Mouse (Mus musculus): ENCODE results near the gene Pdlim7. TPM values are rescaled to one million over a fixed set of nuclear protein-coding genes. Genes with fewer than 3 reads are reported as not detected.
A peak's percentile ranks its signal among the peaks of the same experiment; 100 is the strongest.

Gene Pdlim7
- polyA plus RNA-seq, 1 experiment: 89.6 TPM

- Histone ChIP-seq H3K27ac (ENCODE audit: control insufficient read depth, insufficient read depth, low read depth, low read length, poor library complexity) (peak overlapping the region; percentile 79), H3K4me3 (replicated peaks; ENCODE audit: control insufficient read depth, low read depth, low read length) (peak overlapping the region; percentile 33), H3K4me1 (ENCODE audit: control insufficient read depth, insufficient read depth, low read length) (peaks cover 14% of the 10 kb centered on the region; the same call in 1 of the 2 replicates)
- TF ChIP-seq POLR2A (IDR thresholded peaks at IDR 0.05; ENCODE audit: borderline replicate concordance, control insufficient read depth, low read depth, low read length) (peak; percentile 77; the same call in 1 of the 2 replicates), CTCF (IDR thresholded peaks at IDR 0.05; ENCODE audit: control insufficient read depth, insufficient read depth, low read length) (no peak)
- WGBS: 40% methylated on average over 17 of the region's 17 CpGs
Observed at GRCm38 (mm10) chr13:55449679-55450441, 63.6 kb downstream of the Pdlim7 start.

GRCm38 (mm10) chr13:55449205-55449604 is 64.3 kb downstream of the Pdlim7 start:
- Histone ChIP-seq H3K4me3 (replicated peaks; ENCODE audit: control insufficient read depth, low read depth, low read length) (peak overlapping the region; percentile 33), H3K27ac (ENCODE audit: control insufficient read depth, insufficient read depth, low read depth, low read length, poor library complexity) (peak overlapping the region; percentile 79), H3K4me1 (ENCODE audit: control insufficient read depth, insufficient read depth, low read length) (peaks cover 14% of the 10 kb centered on the region; the same call in 1 of the 2 replicates)
- WGBS: 42% methylated on average over 9 of the region's 9 CpGs
- TF ChIP-seq CTCF (IDR thresholded peaks at IDR 0.05; ENCODE audit: control insufficient read depth, insufficient read depth, low read length) (no peak), POLR2A (IDR thresholded peaks at IDR 0.05; ENCODE audit: borderline replicate concordance, control insufficient read depth, low read depth, low read length) (no peak)

- Histone ChIP-seq H3K4me1 (ENCODE audit: control insufficient read depth, insufficient read depth, low read length) (peaks cover 16% of the 10 kb centered on the region; the same call in 1 of the 2 replicates), H3K4me3 (replicated peaks; ENCODE audit: control insufficient read depth, low read depth, low read length) (peak overlapping the region; percentile 16), H3K27ac (ENCODE audit: control insufficient read depth, insufficient read depth, low read depth, low read length, poor library complexity) (peak overlapping the region; percentile 65)
- 59% methylated on average over 5 of the region's 5 CpGs for WGBS
- TF ChIP-seq CTCF (IDR thresholded peaks at IDR 0.05; ENCODE audit: control insufficient read depth, insufficient read depth, low read length) (no peak), POLR2A (IDR thresholded peaks at IDR 0.05; ENCODE audit: borderline replicate concordance, control insufficient read depth, low read depth, low read length) (no peak)
Observed at GRCm38 (mm10) chr13:55448131-55448530, 65.3 kb downstream of the Pdlim7 start.

GRCm38 (mm10) chr13:55447543-55447943 is 65.9 kb downstream of the Pdlim7 start:
- WGBS: 4% methylated on average over 3 of the region's 3 CpGs
- no peak for TF ChIP-seq CTCF (IDR thresholded peaks at IDR 0.05; ENCODE audit: control insufficient read depth, insufficient read depth, low read length)
- 0 out of 2 replicates have a peak, but pooled peaks have one; percentile 22 for TF ChIP-seq POLR2A (IDR thresholded peaks at IDR 0.05; ENCODE audit: borderline replicate concordance, control insufficient read depth, low read depth, low read length)
- H3K4me3 ChIP-seq (replicated peaks; ENCODE audit: control insufficient read depth, low read depth, low read length): peak overlapping the region; percentile 56
- peak overlapping the region; percentile 99 for H3K27ac ChIP-seq (ENCODE audit: control insufficient read depth, insufficient read depth, low read depth, low read length, poor library complexity)
- peaks cover 16% of the 10 kb centered on the region; the same call in 1 of the 2 replicates for H3K4me1 ChIP-seq (ENCODE audit: control insufficient read depth, insufficient read depth, low read length)

GRCm38 (mm10) chr13:55446483-55447105 is 66.9 kb downstream of the Pdlim7 start:
- Histone ChIP-seq H3K4me1 (ENCODE audit: control insufficient read depth, insufficient read depth, low read length) (peaks cover 16% of the 10 kb centered on the region; the same call in 1 of the 2 replicates), H3K27ac (ENCODE audit: control insufficient read depth, insufficient read depth, low read depth, low read length, poor library complexity) (peak overlapping the region; percentile 99), H3K4me3 (replicated peaks; ENCODE audit: control insufficient read depth, low read depth, low read length) (peak overlapping the region; percentile 90)
- TF ChIP-seq CTCF (IDR thresholded peaks at IDR 0.05; ENCODE audit: control insufficient read depth, insufficient read depth, low read length): no peak
- no peak for TF ChIP-seq POLR2A (IDR thresholded peaks at IDR 0.05; ENCODE audit: borderline replicate concordance, control insufficient read depth, low read depth, low read length)
- 41% methylated on average over 6 of the region's 6 CpGs for WGBS

Other genes starting within 250 kb of the Pdlim7 start
- 74.2 and 109 TPM in 2 replicates for gene Prelid1, start 193.2 kb downstream of the Pdlim7 start, polyA plus RNA-seq (2011; ENCODE audit: insufficient read depth, insufficient read length, low replicate concordance, missing spikeins)
- gene Rab24, start 191.7 kb downstream of the Pdlim7 start, polyA plus RNA-seq (2011; ENCODE audit: insufficient read depth, insufficient read length, low replicate concordance, missing spikeins): 119 and 194 TPM in 2 replicates
- gene Mxd3, start 183.9 kb downstream of the Pdlim7 start, polyA plus RNA-seq (2011; ENCODE audit: insufficient read depth, insufficient read length, low replicate concordance, missing spikeins): 46.2 and 59.0 TPM in 2 replicates
- gene Lman2, start 150.9 kb downstream of the Pdlim7 start, polyA plus RNA-seq (2011; ENCODE audit: insufficient read depth, insufficient read length, low replicate concordance, missing spikeins): 31.3 and 50.1 TPM in 2 replicates
- gene Rgs14, start 143.9 kb downstream of the Pdlim7 start, polyA plus RNA-seq (2011; ENCODE audit: insufficient read depth, insufficient read length, low replicate concordance, missing spikeins): 20.6 and 51.6 TPM in 2 replicates
- 6.7 TPM in 1 of 2 replicates, not detected in the other for gene Slc34a1, start 115.5 kb downstream of the Pdlim7 start, polyA plus RNA-seq (2011; ENCODE audit: insufficient read depth, insufficient read length, low replicate concordance, missing spikeins)
- not detected in 2 replicates for gene Pfn3, start 98.4 kb downstream of the Pdlim7 start, polyA plus RNA-seq (2011; ENCODE audit: insufficient read depth, insufficient read length, low replicate concordance, missing spikeins)
- 1.3 TPM in 2 replicates for gene F12, start 86.9 kb downstream of the Pdlim7 start, polyA plus RNA-seq (2011; ENCODE audit: insufficient read depth, insufficient read length, low replicate concordance, missing spikeins)
- gene Grk6, start 68.6 kb downstream of the Pdlim7 start, polyA plus RNA-seq (2011; ENCODE audit: insufficient read depth, insufficient read length, low replicate concordance, missing spikeins): 64.8 and 109 TPM in 2 replicates
- gene Prr7, start 49.4 kb downstream of the Pdlim7 start, polyA plus RNA-seq (2011; ENCODE audit: insufficient read depth, insufficient read length, low replicate concordance, missing spikeins): 3.1 and 4.1 TPM in 2 replicates
- gene Dbn1, start 25.6 kb downstream of the Pdlim7 start, polyA plus RNA-seq (2011; ENCODE audit: insufficient read depth, insufficient read length, low replicate concordance, missing spikeins): 2.2 and 3.5 TPM in 2 replicates
- 80.8 and 191 TPM in 2 replicates for gene Dok3, start 15.6 kb upstream of the Pdlim7 start, polyA plus RNA-seq (2011; ENCODE audit: insufficient read depth, insufficient read length, low replicate concordance, missing spikeins)
- gene Ddx41, start 23.0 kb upstream of the Pdlim7 start, polyA plus RNA-seq (2011; ENCODE audit: insufficient read depth, insufficient read length, low replicate concordance, missing spikeins): 21.4 and 40.3 TPM in 2 replicates
- gene Fam193b, start 57.4 kb upstream of the Pdlim7 start, polyA plus RNA-seq (2011; ENCODE audit: insufficient read depth, insufficient read length, low replicate concordance, missing spikeins): 104 and 152 TPM in 2 replicates
- gene Tmed9, start 60.1 kb upstream of the Pdlim7 start, polyA plus RNA-seq (2011; ENCODE audit: insufficient read depth, insufficient read length, low replicate concordance, missing spikeins): 35.1 and 73.6 TPM in 2 replicates
- 7.4 and 10.9 TPM in 2 replicates for gene B4galt7, start 86.2 kb upstream of the Pdlim7 start, polyA plus RNA-seq (2011; ENCODE audit: insufficient read depth, insufficient read length, low replicate concordance, missing spikeins)
- 26.9 TPM in 2 replicates for gene Caml, start 109.3 kb upstream of the Pdlim7 start, polyA plus RNA-seq (2011; ENCODE audit: insufficient read depth, insufficient read length, low replicate concordance, missing spikeins)
- 33.6 and 56.7 TPM in 2 replicates for gene Ddx46, start 121.4 kb upstream of the Pdlim7 start, polyA plus RNA-seq (2011; ENCODE audit: insufficient read depth, insufficient read length, low replicate concordance, missing spikeins)
- gene B230219D22Rik, start 179.4 kb upstream of the Pdlim7 start, polyA plus RNA-seq (2011; ENCODE audit: insufficient read depth, insufficient read length, low replicate concordance, missing spikeins): 10.9 and 13.9 TPM in 2 replicates
- gene Txndc15, start 201.0 kb upstream of the Pdlim7 start, polyA plus RNA-seq (2011; ENCODE audit: insufficient read depth, insufficient read length, low replicate concordance, missing spikeins): 10.0 and 12.3 TPM in 2 replicates
- 22.8 and 24.1 TPM in 2 replicates for gene Pcbd2, start 213.7 kb upstream of the Pdlim7 start, polyA plus RNA-seq (2011; ENCODE audit: insufficient read depth, insufficient read length, low replicate concordance, missing spikeins)

All from bone marrow, adult 2 months (tissue).